In the genomic region with DNA sequence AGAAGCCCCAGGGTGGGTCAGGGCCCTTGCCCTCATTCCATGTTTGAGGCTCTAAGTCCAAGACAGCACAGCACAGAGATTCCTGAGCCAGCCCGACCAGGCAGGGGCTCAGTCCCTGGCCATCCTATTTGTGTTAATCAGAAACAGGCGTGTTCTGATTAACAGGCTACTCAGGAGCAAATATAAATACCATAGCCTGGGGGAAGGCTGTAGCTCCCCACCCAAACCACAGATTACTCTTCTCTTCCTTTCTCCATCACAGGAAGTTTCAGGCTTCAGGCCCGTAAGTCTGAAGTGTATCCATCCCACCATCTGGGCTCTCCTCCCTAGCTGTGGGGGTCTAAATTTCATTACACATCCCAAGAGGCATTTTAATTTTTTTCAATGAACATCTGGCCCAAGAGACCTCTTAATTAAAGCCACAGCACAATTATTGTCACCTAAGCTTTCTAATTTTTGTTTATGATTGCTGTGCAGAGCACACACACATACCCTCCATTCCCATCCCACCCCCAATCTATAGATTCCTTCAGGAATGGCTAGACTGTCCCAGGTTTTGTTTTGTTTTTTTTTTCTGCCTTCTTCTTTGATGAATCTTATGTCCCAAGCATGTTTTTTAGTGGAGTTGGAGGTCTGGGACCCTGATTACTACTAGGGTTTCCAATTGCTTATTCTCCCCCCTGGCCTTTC, we compare ENCODE assay signal across 17 mouse cellular contexts.
DNase-seq lines count a peak whose midpoint lies in the region; ATAC-seq lines count a peak whose summit lies in the region.
"Had no signal": no experiment of that assay in that cellular context is flagged by ENCODE, and none has a peak within 500 bp of the region (broad histone marks: within the 10 kb centered on the region; RNA-seq: fewer than 3 reads in every experiment).

No protein-coding gene starts in this region.

- ATAC-seq in kidney, embryonic 16.5 days (ENCODE audit: low FRiP score, low TSS enrichment), result peak; percentile 52
- peak; percentile 39; the same call in 1 of the 2 replicates for ATAC-seq in embryonic facial prominence, embryonic 15.5 days (ENCODE audit: insufficient number of reproducible peaks, low FRiP score, low TSS enrichment, low read depth)
- ATAC-seq: CD4-positive, CD25-positive, alpha-beta regulatory T cell, adult 4 months; intestine, embryonic 15.5 days; midbrain, embryonic 16.5 days had no signal

- no peaks in the 10 kb centered on the region for H3K27me3 ChIP-seq in kidney, embryonic 16.5 days (ENCODE audit: insufficient read depth, low read length)
- no peaks in the 10 kb centered on the region for H3K27me3 ChIP-seq in embryonic facial prominence, embryonic 15.5 days
- H3K27me3 ChIP-seq: heart, embryonic 12.5 days; intestine, embryonic 15.5 days; neural tube, embryonic 12.5 days had no signal

- WGBS in kidney, embryonic 16.5 days, result 36% methylated on average over 3 of the region's 3 CpGs
- 19% methylated on average over 3 of the region's 3 CpGs for WGBS in embryonic facial prominence, embryonic 15.5 days

- no peak overlapping the region for H3K27ac ChIP-seq in kidney, embryonic 16.5 days (ENCODE audit: low read length)
- H3K27ac ChIP-seq in embryonic facial prominence, embryonic 15.5 days (replicated peaks), result peak overlapping the region; percentile 75
- H3K27ac ChIP-seq: intestine, embryonic 15.5 days; neural tube, embryonic 12.5 days had no signal

- no peaks in the 10 kb centered on the region for H3K9me3 ChIP-seq in kidney, embryonic 16.5 days (ENCODE audit: low read length)
- H3K9me3 ChIP-seq in embryonic facial prominence, embryonic 15.5 days (replicated peaks), result no peaks in the 10 kb centered on the region
- H3K9me3 ChIP-seq: intestine, embryonic 15.5 days; neural tube, embryonic 12.5 days had no signal

- DNase-seq in kidney, postnatal 14 days, result no peak
- DNase-seq in embryo, embryonic 11 days, result peak; percentile 74
- DNase-seq in mesoderm, embryonic 11.5 days (ENCODE audit: low read depth, low spot score), result peak; percentile 29
- DNase-seq in adrenal gland, adult (ENCODE audit: inconsistent age in 2 of 2, low spot score in 1 of 2), result no peak
- no peak for DNase-seq in urinary bladder, postnatal 36 days (ENCODE audit: low spot score in 2 of 2)
- DNase-seq: adrenal gland, postnatal 10 days; cerebellum, adult 9-10 months; gastrocnemius, postnatal 36 days; heart, postnatal 36 days; lung, embryonic 14.5 days had no signal

- no peaks in the 10 kb centered on the region for H3K36me3 ChIP-seq in kidney, embryonic 16.5 days (ENCODE audit: insufficient read depth, low read length)
- H3K36me3 ChIP-seq in embryonic facial prominence, embryonic 15.5 days, result no peaks in the 10 kb centered on the region
- H3K36me3 ChIP-seq: heart, embryonic 12.5 days; intestine, embryonic 15.5 days; neural tube, embryonic 12.5 days had no signal

- H3K4me2 ChIP-seq in kidney, embryonic 16.5 days (replicated peaks; ENCODE audit: low read depth, low read length), result no peak overlapping the region
- no peak overlapping the region for H3K4me2 ChIP-seq in embryonic facial prominence, embryonic 15.5 days (replicated peaks)
- H3K4me2 ChIP-seq: heart, embryonic 12.5 days; intestine, embryonic 15.5 days; lung, embryonic 14.5 days; neural tube, embryonic 12.5 days had no signal

- H3K9ac ChIP-seq in kidney, embryonic 16.5 days (replicated peaks; ENCODE audit: low read length), result no peak overlapping the region
- H3K9ac ChIP-seq in embryonic facial prominence, embryonic 15.5 days, result no peak overlapping the region
- H3K9ac ChIP-seq: heart, embryonic 12.5 days; intestine, embryonic 15.5 days; lung, embryonic 14.5 days; neural tube, embryonic 12.5 days had no signal

- no peak overlapping the region for H3K4me3 ChIP-seq in kidney, embryonic 16.5 days (ENCODE audit: low read length)
- H3K4me3 ChIP-seq in embryonic facial prominence, embryonic 15.5 days (replicated peaks), result no peak overlapping the region
- H3K4me3 ChIP-seq: heart, embryonic 12.5 days; intestine, embryonic 15.5 days; neural tube, embryonic 12.5 days had no signal

- H3K4me1 ChIP-seq in kidney, embryonic 16.5 days (ENCODE audit: insufficient read depth, low read length), result peaks cover 8% of the 10 kb centered on the region
- peaks cover 24% of the 10 kb centered on the region for H3K4me1 ChIP-seq in embryonic facial prominence, embryonic 15.5 days
- H3K4me1 ChIP-seq: intestine, embryonic 15.5 days had no signal

Comparison
In these comparisons a context has a peak if more than half of its experiments do, and no peak if none do; other contexts are left out.
1. DNase-seq: peak in embryo, embryonic 11 days (single experiment) and mesoderm, embryonic 11.5 days (single experiment); none in kidney, postnatal 14 days (single experiment), adrenal gland, adult (0 of 2) and urinary bladder, postnatal 36 days (0 of 2).